Mouse (Mus musculus): ENCODE data around the gene Gm26938.

Gm26938 gene

GRCm38 (mm10) chr5:139826357-139827055 is at the start of gene Gm26938, which contains the start of gene Psmg3:
TSS of gene Gm26938 (minus strand) at chr5:139826407.
TSS of gene Psmg3 (minus strand) at chr5:139826885.
- peak; percentile 89 for DNase-seq

- DNase-seq = no peak
These were observed 45.3 kb upstream of the Gm26938 start for GRCm38 (mm10) chr5:139871526-139871925.

GRCm38 (mm10) chr5:139870886-139871285 is 44.7 kb upstream of the Gm26938 start:
- DNase-seq = no peak

- no peak for DNase-seq
These were observed 36.6 kb upstream of the Gm26938 start for GRCm38 (mm10) chr5:139862759-139863158.

- DNase-seq = no peak
These were observed 34.3 kb upstream of the Gm26938 start for GRCm38 (mm10) chr5:139860328-139861104.

GRCm38 (mm10) chr5:139849626-139850320 is 23.6 kb upstream of the Gm26938 start:
- DNase-seq = no peak

- no peak for DNase-seq
These were observed 12.9 kb upstream of the Gm26938 start for GRCm38 (mm10) chr5:139839142-139839541.

GRCm38 (mm10) chr5:139838476-139838892 is 12.3 kb upstream of the Gm26938 start:
- DNase-seq = peak; percentile 14

- DNase-seq = no peak
These were observed 9.5 kb upstream of the Gm26938 start for GRCm38 (mm10) chr5:139835706-139836105.

- no peak for DNase-seq
These were observed 5.9 kb upstream of the Gm26938 start for GRCm38 (mm10) chr5:139832125-139832524.

- no peak for DNase-seq
These were observed 4.5 kb upstream of the Gm26938 start for GRCm38 (mm10) chr5:139830734-139831133.

GRCm38 (mm10) chr5:139829384-139829783 is 3.2 kb upstream of the Gm26938 start:
- no peak for DNase-seq

GRCm38 (mm10) chr5:139827593-139827992 is 1.4 kb upstream of the Gm26938 start:
- DNase-seq = no peak

- no peak for DNase-seq
These were observed 260 bp downstream of the Gm26938 start for GRCm38 (mm10) chr5:139825947-139826346.

- no peak for DNase-seq
These were observed 1.7 kb downstream of the Gm26938 start for GRCm38 (mm10) chr5:139824531-139824930.

- no peak for DNase-seq
These were observed 4.4 kb downstream of the Gm26938 start for GRCm38 (mm10) chr5:139821466-139822459.

GRCm38 (mm10) chr5:139819538-139820181 is 6.5 kb downstream of the Gm26938 start, which contains the start of gene Tmem184a:
TSS of gene Tmem184a (minus strand) at chr5:139819917.
- DNase-seq = no peak

GRCm38 (mm10) chr5:139818801-139819200 is 7.4 kb downstream of the Gm26938 start:
- no peak for DNase-seq

- no peak for DNase-seq
These were observed 8.2 kb downstream of the Gm26938 start for GRCm38 (mm10) chr5:139818056-139818455.

- no peak for DNase-seq
These were observed 8.9 kb downstream of the Gm26938 start for GRCm38 (mm10) chr5:139817292-139817691.

GRCm38 (mm10) chr5:139816445-139816844 is 9.8 kb downstream of the Gm26938 start:
- DNase-seq = no peak

GRCm38 (mm10) chr5:139815964-139816363 is 10.2 kb downstream of the Gm26938 start:
- DNase-seq = no peak

Measured in cerebellum, adult 9-11 months (tissue).